Comparison of ENCODE assay signal across 21 mouse cellular contexts in the genomic region with DNA sequence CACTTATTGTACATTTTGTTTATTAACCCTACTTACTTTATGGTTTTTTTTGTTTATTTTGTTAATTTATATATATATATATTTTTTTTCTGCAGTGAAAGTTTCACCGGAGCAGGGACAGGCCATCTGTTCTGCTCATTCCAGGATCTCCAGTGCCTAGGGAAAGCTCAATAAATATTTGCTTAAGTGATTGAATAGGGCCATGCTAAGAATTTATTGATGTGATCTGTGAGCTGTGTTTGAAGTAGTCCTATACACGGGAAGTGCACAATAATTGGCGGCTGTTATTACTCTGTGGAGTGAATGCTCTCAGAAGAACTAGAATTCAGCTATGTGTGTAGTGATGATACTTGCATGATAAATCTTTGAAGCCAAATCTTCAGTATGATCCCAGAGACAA.
DNase-seq lines count a peak whose midpoint lies in the region; ATAC-seq lines count a peak whose summit lies in the region.
"Had no signal": no experiment of that assay in that cellular context is flagged by ENCODE, and none has a peak within 500 bp of the region (broad histone marks: within the 10 kb centered on the region; RNA-seq: fewer than 3 reads in every experiment).

No protein-coding gene starts in this region.

- H3K27me3 ChIP-seq in intestine, embryonic 16.5 days (replicated peaks; ENCODE audit: control insufficient read depth, insufficient read depth, low read length): no peaks in the 10 kb centered on the region
- H3K27me3 ChIP-seq in intestine, embryonic 15.5 days (replicated peaks): 0 out of 2 replicates have a peak, but pooled peaks cover 6% of the 10 kb centered on the region
- H3K27me3 ChIP-seq in midbrain, embryonic 11.5 days (ENCODE audit: control insufficient read depth, insufficient read depth, low read length): no peaks in the 10 kb centered on the region
- H3K27me3 ChIP-seq in midbrain, embryonic 10.5 days (ENCODE audit: low read depth, poor library complexity, severe bottlenecking): no peaks in the 10 kb centered on the region
- H3K27me3 ChIP-seq in midbrain, embryonic 13.5 days: no peaks in the 10 kb centered on the region
- H3K27me3 ChIP-seq in midbrain, embryonic 16.5 days (ENCODE audit: control insufficient read depth, insufficient read depth, low read depth, low read length): no peaks in the 10 kb centered on the region
- H3K27me3 ChIP-seq: CH12.LX, Patski had no signal

- DNase-seq in midbrain, embryonic 11.5 days (ENCODE audit: low spot score, missing footprints): no peak
- DNase-seq in midbrain, embryonic 10.5 days (ENCODE audit: low spot score): no peak
- DNase-seq: adrenal gland, adult 2 months; adrenal gland, adult 8-10 months; adrenal gland, postnatal 10 days; adrenal gland, postnatal 14 days; adrenal gland, postnatal 25 days; adrenal gland, postnatal 36 days; B cell, adult 2 months; cerebellum, adult 11 months; cerebellum, adult 11-12 months; cerebellum, adult 18-20 months had no signal

- H3K4me1 ChIP-seq in intestine, embryonic 16.5 days (ENCODE audit: control insufficient read depth, insufficient read depth, low read length): no peaks in the 10 kb centered on the region
- no peaks in the 10 kb centered on the region for H3K4me1 ChIP-seq in intestine, embryonic 15.5 days (replicated peaks)
- no peaks in the 10 kb centered on the region for H3K4me1 ChIP-seq in midbrain, embryonic 11.5 days (ENCODE audit: control insufficient read depth, insufficient read depth, low read length)
- H3K4me1 ChIP-seq in midbrain, embryonic 10.5 days: no peaks in the 10 kb centered on the region
- no peaks in the 10 kb centered on the region for H3K4me1 ChIP-seq in midbrain, embryonic 13.5 days (replicated peaks)
- H3K4me1 ChIP-seq in midbrain, embryonic 16.5 days (ENCODE audit: control insufficient read depth, insufficient read depth, low read length): no peaks in the 10 kb centered on the region

- 28% methylated on average over 3 of the region's 3 CpGs for WGBS in intestine, embryonic 16.5 days
- 9% methylated on average over 3 of the region's 3 CpGs for WGBS in intestine, embryonic 15.5 days
- 80% methylated on average over 3 of the region's 3 CpGs for WGBS in midbrain, embryonic 11.5 days
- 91% methylated on average over 3 of the region's 3 CpGs for WGBS in midbrain, embryonic 10.5 days
- 77% methylated on average over 3 of the region's 3 CpGs for WGBS in midbrain, embryonic 13.5 days
- WGBS in midbrain, embryonic 16.5 days: 74% methylated on average over 3 of the region's 3 CpGs

- no peaks in the 10 kb centered on the region for H3K36me3 ChIP-seq in intestine, embryonic 16.5 days (ENCODE audit: control insufficient read depth, insufficient read depth, low read length)
- H3K36me3 ChIP-seq in intestine, embryonic 15.5 days: no peaks in the 10 kb centered on the region
- H3K36me3 ChIP-seq in midbrain, embryonic 11.5 days (ENCODE audit: control insufficient read depth, insufficient read depth, low read length): no peaks in the 10 kb centered on the region
- H3K36me3 ChIP-seq in midbrain, embryonic 10.5 days: no peaks in the 10 kb centered on the region
- no peaks in the 10 kb centered on the region for H3K36me3 ChIP-seq in midbrain, embryonic 13.5 days
- no peaks in the 10 kb centered on the region for H3K36me3 ChIP-seq in midbrain, embryonic 16.5 days (ENCODE audit: control insufficient read depth, insufficient read depth, low read length)
- H3K36me3 ChIP-seq: G1E had no signal

- H3K9ac ChIP-seq in intestine, embryonic 16.5 days (ENCODE audit: low read depth, low read length): no peak overlapping the region
- H3K9ac ChIP-seq in intestine, embryonic 15.5 days: no peak overlapping the region
- H3K9ac ChIP-seq in midbrain, embryonic 11.5 days (ENCODE audit: low read length): no peak overlapping the region
- H3K9ac ChIP-seq in midbrain, embryonic 13.5 days (replicated peaks): no peak overlapping the region
- H3K9ac ChIP-seq in midbrain, embryonic 16.5 days (ENCODE audit: low read depth, low read length): no peak overlapping the region

- no peak overlapping the region for H3K4me3 ChIP-seq in intestine, embryonic 16.5 days (ENCODE audit: low read length)
- H3K4me3 ChIP-seq in intestine, embryonic 15.5 days (replicated peaks): no peak overlapping the region
- H3K4me3 ChIP-seq in midbrain, embryonic 11.5 days (ENCODE audit: low read depth, low read length): no peak overlapping the region
- H3K4me3 ChIP-seq in midbrain, embryonic 10.5 days: no peak overlapping the region
- H3K4me3 ChIP-seq in midbrain, embryonic 13.5 days (replicated peaks): no peak overlapping the region
- H3K4me3 ChIP-seq in midbrain, embryonic 16.5 days (ENCODE audit: low read depth, low read length): no peak overlapping the region

- H3K9me3 ChIP-seq in intestine, embryonic 16.5 days (ENCODE audit: control insufficient read depth, low read length): no peaks in the 10 kb centered on the region
- no peaks in the 10 kb centered on the region for H3K9me3 ChIP-seq in intestine, embryonic 15.5 days
- H3K9me3 ChIP-seq in midbrain, embryonic 11.5 days (ENCODE audit: control insufficient read depth, low read length): no peaks in the 10 kb centered on the region
- no peaks in the 10 kb centered on the region for H3K9me3 ChIP-seq in midbrain, embryonic 10.5 days (replicated peaks)
- no peaks in the 10 kb centered on the region for H3K9me3 ChIP-seq in midbrain, embryonic 13.5 days
- H3K9me3 ChIP-seq in midbrain, embryonic 16.5 days (replicated peaks; ENCODE audit: control insufficient read depth, low read length, poor library complexity, severe bottlenecking): no peaks in the 10 kb centered on the region
- H3K9me3 ChIP-seq: G1E had no signal

- H3K4me2 ChIP-seq in intestine, embryonic 16.5 days (ENCODE audit: low read depth, low read length): no peak overlapping the region
- H3K4me2 ChIP-seq in intestine, embryonic 15.5 days (replicated peaks): no peak overlapping the region
- no peak overlapping the region for H3K4me2 ChIP-seq in midbrain, embryonic 11.5 days
- no peak overlapping the region for H3K4me2 ChIP-seq in midbrain, embryonic 13.5 days (replicated peaks)
- H3K4me2 ChIP-seq in midbrain, embryonic 16.5 days (ENCODE audit: low read length): no peak overlapping the region

- peak; percentile 50; the same call in 1 of the 2 replicates for ATAC-seq in intestine, embryonic 16.5 days
- no peak for ATAC-seq in intestine, embryonic 15.5 days
- peak; percentile 64; the same call in 1 of the 2 replicates for ATAC-seq in midbrain, embryonic 11.5 days (ENCODE audit: low FRiP score)
- 0 out of 2 replicates have a peak, but pooled peaks have one; percentile 27 for ATAC-seq in midbrain, embryonic 13.5 days
- no peak for ATAC-seq in midbrain, embryonic 16.5 days
- ATAC-seq: activated CD4-positive, CD25-positive, alpha-beta regulatory T cell, adult 4 months; CD4-positive, CD25-positive, alpha-beta regulatory T cell, adult 4 months; Patski had no signal

- H3K27ac ChIP-seq in intestine, embryonic 16.5 days (ENCODE audit: low read length): no peak overlapping the region
- H3K27ac ChIP-seq in intestine, embryonic 15.5 days: no peak overlapping the region
- H3K27ac ChIP-seq in midbrain, embryonic 11.5 days (ENCODE audit: low read depth, low read length): no peak overlapping the region
- H3K27ac ChIP-seq in midbrain, embryonic 10.5 days (replicated peaks): no peak overlapping the region
- no peak overlapping the region for H3K27ac ChIP-seq in midbrain, embryonic 13.5 days
- no peak overlapping the region for H3K27ac ChIP-seq in midbrain, embryonic 16.5 days (ENCODE audit: low read length)

Comparison
In these comparisons a context has a peak if more than half of its experiments do, and no peak if none do; other contexts are left out.
1. ATAC-seq: peak in intestine, embryonic 16.5 days (single experiment), midbrain, embryonic 11.5 days (single experiment) and midbrain, embryonic 13.5 days (single experiment); none in intestine, embryonic 15.5 days (single experiment) and midbrain, embryonic 16.5 days (single experiment).